Mouse (Mus musculus) stomach, embryonic 16.5 days (tissue): ENCODE results near the gene Fryl. TPM values are rescaled to one million over a fixed set of nuclear protein-coding genes. Genes with fewer than 3 reads are reported as not detected.

Source experiments
- ATAC-seq: fragments of 200-750 bp; cut with Nextera tagmentation; 2 replicates; pipeline ENCODE4 v1.8.0; 2017; ENCODE audit warnings: moderate number of reproducible peaks, moderate TSS enrichment; ENCODE audit not compliant: insufficient read depth, low FRiP score
- H3K27ac ChIP-seq: fragments of 300-500 bp; sonication (generic); 2 replicates; pipeline ENCODE4 v1.5.1; 2014; ENCODE audit warnings: low read length
- H3K27me3 ChIP-seq: fragments of 300-500 bp; sonication (generic); 2 replicates; pipeline ENCODE4 v1.6.1; 2014; ENCODE audit warnings: low read length, control low read depth, mixed read lengths; ENCODE audit not compliant: control insufficient read depth, insufficient read depth
- H3K36me3 ChIP-seq: fragments of 300-500 bp; sonication (generic); 2 replicates; pipeline ENCODE4 v1.6.1; 2014; ENCODE audit warnings: low read length; ENCODE audit not compliant: control insufficient read depth, insufficient read depth
- H3K4me1 ChIP-seq: fragments of 300-500 bp; sonication (generic); 2 replicates; pipeline ENCODE4 v1.6.1; 2014; ENCODE audit warnings: low read length, control low read depth, mixed read lengths; ENCODE audit not compliant: control insufficient read depth, insufficient read depth
- H3K4me2 ChIP-seq: fragments of 300-500 bp; sonication (generic); 2 replicates; pipeline ENCODE4 v1.6.1; 2014; ENCODE audit warnings: low read depth, low read length, mixed read lengths
- H3K4me3 ChIP-seq: fragments of 300-500 bp; sonication (generic); replicated peaks from 2 replicates; pipeline ENCODE4 v1.5.1; 2014; ENCODE audit warnings: mild to moderate bottlenecking, low read length
- H3K9ac ChIP-seq: fragments of 300-500 bp; sonication (generic); 2 replicates; pipeline ENCODE4 v1.6.1; 2014; ENCODE audit warnings: low read length
- H3K9me3 ChIP-seq: fragments of 300-500 bp; sonication (generic); replicated peaks from 2 replicates; pipeline ENCODE4 v1.6.1; 2016; ENCODE audit warnings: low read length, control low read depth; ENCODE audit not compliant: control insufficient read depth
- WGBS: fragments of 180-500 bp; shearing (Covaris S2); extraction: QIAGEN DNeasy Blood & Tissue Kit; methylation state at CpG from one replicate; pipeline ENCODE4 v1.1.7; 2014; 5-methylcytosine and 5-hydroxymethylcytosine counted together
- polyA plus RNA-seq: library from polyadenylated mRNA; unstranded; fragments of >200 nt; fragmentation: Nextera tagmentation; extraction: Ambion mirVana; gene quantifications from 2 replicates; pipeline ENCODE4 v1.2.1, GENCODE M21; 2015

Gene Fryl
- polyA plus RNA-seq, 1 experiment from 2014 or later = 31.6 TPM

GRCm38 (mm10) chr5:73232267-73232666 is 24.2 kb downstream of the Fryl start:
- H3K4me1 ChIP-seq = peaks cover 23% of the 10 kb centered on the region
- H3K36me3 ChIP-seq = no peaks in the 10 kb centered on the region
- H3K9ac ChIP-seq = no peak overlapping the region
- no peaks in the 10 kb centered on the region for H3K9me3 ChIP-seq
- H3K4me2 ChIP-seq = no peak overlapping the region
- no peak overlapping the region for H3K27ac ChIP-seq
- H3K4me3 ChIP-seq = no peak overlapping the region
- WGBS = 35% methylated on average over 9 of the region's 9 CpGs
- ATAC-seq = no peak
- no peaks in the 10 kb centered on the region for H3K27me3 ChIP-seq

GRCm38 (mm10) chr5:73231835-73232234 is 24.6 kb downstream of the Fryl start:
- WGBS = 25% methylated on average over 6 of the region's 6 CpGs

GRCm38 (mm10) chr5:73230171-73230570 is 26.2 kb downstream of the Fryl start:
- Histone ChIP-seq H3K4me3 (no peak overlapping the region), H3K4me2 (no peak overlapping the region), H3K9ac (no peak overlapping the region), H3K36me3 (no peaks in the 10 kb centered on the region), H3K27ac (no peak overlapping the region), H3K4me1 (peaks cover 23% of the 10 kb centered on the region), H3K9me3 (no peaks in the 10 kb centered on the region), H3K27me3 (no peaks in the 10 kb centered on the region)
- WGBS = 61% methylated on average over 4 of the region's 4 CpGs
- no peak for ATAC-seq

More at GRCm38 (mm10) chr5:73231835-73232234, 24.6 kb downstream of the Fryl start:
- Histone ChIP-seq H3K4me2 (no peak overlapping the region), H3K9me3 (no peaks in the 10 kb centered on the region), H3K4me1 (peaks cover 23% of the 10 kb centered on the region), H3K27ac (no peak overlapping the region), H3K9ac (no peak overlapping the region), H3K27me3 (no peaks in the 10 kb centered on the region), H3K36me3 (no peaks in the 10 kb centered on the region), H3K4me3 (no peak overlapping the region)
- ATAC-seq = no peak

GRCm38 (mm10) chr5:73229467-73229866 is 27.0 kb downstream of the Fryl start:
- no peak for ATAC-seq
- Histone ChIP-seq H3K4me3 (no peak overlapping the region), H3K9ac (no peak overlapping the region), H3K36me3 (no peaks in the 10 kb centered on the region), H3K9me3 (no peaks in the 10 kb centered on the region), H3K27ac (no peak overlapping the region), H3K4me2 (no peak overlapping the region), H3K27me3 (no peaks in the 10 kb centered on the region), H3K4me1 (peaks cover 23% of the 10 kb centered on the region)
- WGBS = 72% methylated on average over 6 of the region's 6 CpGs

GRCm38 (mm10) chr5:73228291-73229049 is 27.9 kb downstream of the Fryl start:
- Histone ChIP-seq H3K4me3 (no peak overlapping the region), H3K9me3 (no peaks in the 10 kb centered on the region), H3K36me3 (no peaks in the 10 kb centered on the region), H3K9ac (no peak overlapping the region), H3K27ac (no peak overlapping the region), H3K4me1 (peaks cover 20% of the 10 kb centered on the region), H3K4me2 (no peak overlapping the region), H3K27me3 (no peaks in the 10 kb centered on the region)
- 67% methylated on average over 12 of the region's 12 CpGs for WGBS
- ATAC-seq = peak; percentile 51; the same call in 1 of the 2 replicates

GRCm38 (mm10) chr5:73227518-73228101 is 28.8 kb downstream of the Fryl start:
- Histone ChIP-seq H3K27ac (peak overlapping the region; percentile 9; the same call in 1 of the 2 replicates), H3K36me3 (no peaks in the 10 kb centered on the region), H3K4me2 (no peak overlapping the region), H3K4me3 (no peak overlapping the region), H3K9me3 (no peaks in the 10 kb centered on the region), H3K27me3 (no peaks in the 10 kb centered on the region), H3K9ac (no peak overlapping the region), H3K4me1 (peaks cover 11% of the 10 kb centered on the region)
- ATAC-seq = no peak
- 77% methylated on average over 11 of the region's 11 CpGs for WGBS

- no peak overlapping the region for H3K4me2 ChIP-seq
- no peak overlapping the region for H3K9ac ChIP-seq
- H3K36me3 ChIP-seq = peaks cover 4% of the 10 kb centered on the region; the same call in 1 of the 2 replicates
- no peaks in the 10 kb centered on the region for H3K4me1 ChIP-seq
- 72% methylated on average over 6 of the region's 6 CpGs for WGBS
- no peak overlapping the region for H3K4me3 ChIP-seq
- no peaks in the 10 kb centered on the region for H3K27me3 ChIP-seq
- ATAC-seq = no peak
- no peak overlapping the region for H3K27ac ChIP-seq
- no peaks in the 10 kb centered on the region for H3K9me3 ChIP-seq
These were observed 33.4 kb downstream of the Fryl start for GRCm38 (mm10) chr5:73223065-73223464.

- H3K27me3 ChIP-seq = no peaks in the 10 kb centered on the region
- WGBS = 46% methylated on average over 6 of the region's 6 CpGs
- H3K36me3 ChIP-seq = peaks cover 4% of the 10 kb centered on the region; the same call in 1 of the 2 replicates
- no peak overlapping the region for H3K9ac ChIP-seq
- no peak overlapping the region for H3K27ac ChIP-seq
- H3K4me1 ChIP-seq = no peaks in the 10 kb centered on the region
- no peak for ATAC-seq
- no peak overlapping the region for H3K4me2 ChIP-seq
- H3K9me3 ChIP-seq = no peaks in the 10 kb centered on the region
- no peak overlapping the region for H3K4me3 ChIP-seq
These were observed 34.0 kb downstream of the Fryl start for GRCm38 (mm10) chr5:73222397-73222796.

- H3K4me1 ChIP-seq = no peaks in the 10 kb centered on the region
- H3K9me3 ChIP-seq = no peaks in the 10 kb centered on the region
- no peak overlapping the region for H3K9ac ChIP-seq
- peaks cover 4% of the 10 kb centered on the region; the same call in 1 of the 2 replicates for H3K36me3 ChIP-seq
- no peaks in the 10 kb centered on the region for H3K27me3 ChIP-seq
- H3K4me3 ChIP-seq = no peak overlapping the region
- H3K4me2 ChIP-seq = no peak overlapping the region
- no peak for ATAC-seq
- WGBS = 79% methylated on average over 7 of the region's 7 CpGs
- H3K27ac ChIP-seq = no peak overlapping the region
These were observed 34.6 kb downstream of the Fryl start for GRCm38 (mm10) chr5:73221826-73222225.
